Mouse (Mus musculus) testis, adult 2 months (tissue): ENCODE measurements around the gene Foxs1. TPM values are rescaled to one million over a fixed set of nuclear protein-coding genes. Genes with fewer than 3 reads are reported as not detected.

Experiments used
- H3K27ac ChIP-seq: fragments of 200-500 bp; 2 replicates; pipeline ENCODE4 v1.5.1; 2012; ENCODE audit warnings: low read depth, low read length; ENCODE audit not compliant: control insufficient read depth, insufficient read depth
- H3K27me3 ChIP-seq: fragments of 200-500 bp; 2 replicates; pipeline ENCODE4 v1.6.1; 2012; ENCODE audit warnings: mild to moderate bottlenecking, low read length, moderate library complexity; ENCODE audit not compliant: control insufficient read depth, insufficient read depth
- H3K36me3 ChIP-seq: fragments of 200-500 bp; 2 replicates; pipeline ENCODE4 v1.6.1; 2012; ENCODE audit warnings: mild to moderate bottlenecking, low read length; ENCODE audit not compliant: control insufficient read depth, insufficient read depth
- H3K4me1 ChIP-seq: fragments of 200-500 bp; 2 replicates; pipeline ENCODE4 v1.6.1; 2012; ENCODE audit warnings: low read length; ENCODE audit not compliant: control insufficient read depth, insufficient read depth
- H3K4me3 ChIP-seq: fragments of 200-500 bp; 2 replicates; pipeline ENCODE4 v1.5.1; 2012; ENCODE audit warnings: low read depth, mild to moderate bottlenecking, low read length, moderate library complexity, mixed read lengths; ENCODE audit not compliant: control insufficient read depth
- CTCF ChIP-seq: fragments of 200-500 bp; IDR thresholded peaks from 2 replicates; pipeline ENCODE4 v1.5.1; 2012; ENCODE audit warnings: low read depth, mild to moderate bottlenecking, inconsistent platforms, low read length, moderate library complexity; ENCODE audit not compliant: control insufficient read depth, insufficient read depth, insufficient replicate concordance
- POLR2A ChIP-seq: fragments of 200-500 bp; IDR thresholded peaks from 2 replicates; pipeline ENCODE4 v1.6.1; 2012; ENCODE audit warnings: low read depth, mild to moderate bottlenecking, inconsistent platforms, low read length, moderate library complexity; ENCODE audit not compliant: control insufficient read depth
- polyA plus RNA-seq: library from polyadenylated mRNA; depleted of rRNA; stranded (reverse); fragments of >200 nt; gene quantifications from 2 replicates; pipeline ENCODE4 v1.2.3, GENCODE M21; 2012

Gene Foxs1
- polyA plus RNA-seq, 1 experiment = 4.3 TPM

DNA sequence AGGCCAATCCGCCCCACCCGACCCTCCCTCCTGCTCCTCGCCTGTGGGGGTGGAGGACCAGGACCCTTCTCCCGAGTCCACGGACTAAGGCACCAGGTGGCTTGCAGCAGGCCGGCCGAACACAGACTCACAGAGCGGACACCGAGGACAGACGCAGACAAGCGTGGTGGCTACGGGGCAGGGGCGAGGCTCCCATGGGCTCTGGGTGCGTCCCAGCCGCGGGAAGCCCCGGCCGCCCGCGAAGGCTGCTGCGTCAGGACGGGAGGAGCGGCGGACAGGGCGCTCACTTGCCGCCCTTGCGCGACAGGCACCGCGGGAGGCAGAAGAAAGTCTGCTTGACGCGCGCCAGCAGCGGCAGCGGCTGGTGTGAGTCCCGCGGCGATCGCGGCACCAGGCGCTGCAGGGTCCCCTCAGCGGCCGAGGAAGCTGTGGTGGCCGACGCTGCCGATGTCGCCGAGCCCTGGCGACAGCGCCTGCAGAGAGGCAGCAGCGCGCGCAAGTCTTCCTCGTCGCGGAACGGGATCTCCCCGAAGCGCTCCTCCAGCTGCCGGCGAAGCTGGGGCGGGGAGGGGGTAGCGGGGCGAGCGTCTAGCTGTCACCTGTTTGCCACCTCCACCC, 10.0 kb upstream of the Foxs1 start:
- no peaks in the 10 kb centered on the region for H3K36me3 ChIP-seq
- peaks cover 13% of the 10 kb centered on the region for H3K4me1 ChIP-seq
- TF ChIP-seq CTCF (no peak), POLR2A (no peak)
- no peaks in the 10 kb centered on the region for H3K27me3 ChIP-seq
- peak overlapping the region; percentile 46 for H3K4me3 ChIP-seq
- no peak overlapping the region for H3K27ac ChIP-seq

DNA sequence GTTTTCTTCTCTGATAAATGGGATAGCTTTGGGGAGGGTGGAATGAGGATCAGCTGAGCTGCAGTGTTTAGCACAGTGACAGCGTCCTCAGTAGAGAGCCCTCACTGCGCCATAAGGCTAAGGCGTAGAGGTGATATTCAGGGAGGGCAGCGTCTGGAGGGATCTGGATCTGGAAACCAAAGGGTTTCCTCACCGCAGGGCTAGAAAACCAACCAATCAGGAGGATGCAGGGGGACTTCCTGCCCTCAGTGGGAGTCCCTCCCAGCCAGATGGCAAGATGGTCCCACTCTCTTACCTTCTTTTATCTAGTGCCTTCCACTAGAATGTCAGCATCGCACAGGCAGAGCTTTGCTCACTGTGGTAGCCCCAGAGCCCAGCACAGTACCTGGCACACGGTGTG, 8.8 kb upstream of the Foxs1 start:
- Histone ChIP-seq H3K4me3 (no peak overlapping the region), H3K27me3 (no peaks in the 10 kb centered on the region), H3K36me3 (no peaks in the 10 kb centered on the region), H3K4me1 (peaks cover 13% of the 10 kb centered on the region), H3K27ac (no peak overlapping the region)
- TF ChIP-seq POLR2A (no peak), CTCF (no peak)

GRCm38 (mm10) chr2:152941106-152941505, 8.1 kb upstream of the Foxs1 start:
- Histone ChIP-seq H3K27me3 (no peaks in the 10 kb centered on the region), H3K4me1 (peaks cover 13% of the 10 kb centered on the region), H3K27ac (no peak overlapping the region), H3K36me3 (no peaks in the 10 kb centered on the region), H3K4me3 (no peak overlapping the region)
- TF ChIP-seq POLR2A = no peak
- TF ChIP-seq CTCF = no peak

DNA sequence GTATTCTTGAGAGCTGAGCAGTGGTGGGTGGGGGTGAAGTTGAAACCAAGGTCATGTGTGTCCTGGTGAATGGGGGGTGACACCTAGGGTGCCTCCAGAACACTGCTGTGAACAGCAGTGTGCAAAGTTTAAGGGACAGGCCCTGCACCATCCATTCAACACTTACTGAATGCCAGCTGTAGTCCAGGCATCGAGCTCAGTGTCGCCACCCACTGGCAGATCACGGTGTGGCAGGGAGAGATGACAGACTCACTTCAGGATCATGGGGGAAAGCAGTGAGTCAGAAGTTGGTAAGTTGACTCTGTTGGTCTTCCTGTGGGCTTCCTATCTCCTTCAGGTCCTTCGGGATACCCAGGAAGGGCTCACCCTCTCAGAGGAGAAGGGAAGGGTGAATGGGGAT, 6.8 kb upstream of the Foxs1 start:
- Histone ChIP-seq H3K27ac (no peak overlapping the region), H3K27me3 (no peaks in the 10 kb centered on the region), H3K36me3 (no peaks in the 10 kb centered on the region), H3K4me1 (peaks cover 13% of the 10 kb centered on the region), H3K4me3 (no peak overlapping the region)
- TF ChIP-seq CTCF (peak; percentile 98), POLR2A (no peak)

DNA sequence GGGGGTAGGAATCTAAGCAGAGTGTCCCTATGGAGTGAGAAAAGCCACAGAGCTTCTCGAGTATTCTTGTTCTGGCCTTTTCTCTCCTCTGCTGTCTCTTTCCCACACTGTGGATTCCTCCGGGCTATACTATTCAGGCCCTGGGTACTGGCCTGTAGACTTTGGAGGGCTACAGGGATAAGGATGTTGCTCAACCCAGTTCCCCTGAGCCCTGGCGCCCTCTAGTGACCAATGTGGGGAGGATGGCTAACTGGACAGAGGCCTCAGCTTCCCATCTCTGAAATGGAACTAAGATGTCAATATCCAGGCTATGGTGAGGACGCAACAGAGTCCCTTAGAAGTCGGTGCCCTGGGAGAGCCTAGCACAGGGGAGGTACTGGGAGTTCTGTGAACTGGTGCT, 606 bp upstream of the Foxs1 start:
- Histone ChIP-seq H3K36me3 (no peaks in the 10 kb centered on the region), H3K27ac (no peak overlapping the region), H3K27me3 (no peaks in the 10 kb centered on the region), H3K4me1 (peaks cover 17% of the 10 kb centered on the region), H3K4me3 (no peak overlapping the region)
- TF ChIP-seq CTCF = peak; percentile 76; the same call in 1 of the 2 replicates
- TF ChIP-seq POLR2A = no peak

DNA sequence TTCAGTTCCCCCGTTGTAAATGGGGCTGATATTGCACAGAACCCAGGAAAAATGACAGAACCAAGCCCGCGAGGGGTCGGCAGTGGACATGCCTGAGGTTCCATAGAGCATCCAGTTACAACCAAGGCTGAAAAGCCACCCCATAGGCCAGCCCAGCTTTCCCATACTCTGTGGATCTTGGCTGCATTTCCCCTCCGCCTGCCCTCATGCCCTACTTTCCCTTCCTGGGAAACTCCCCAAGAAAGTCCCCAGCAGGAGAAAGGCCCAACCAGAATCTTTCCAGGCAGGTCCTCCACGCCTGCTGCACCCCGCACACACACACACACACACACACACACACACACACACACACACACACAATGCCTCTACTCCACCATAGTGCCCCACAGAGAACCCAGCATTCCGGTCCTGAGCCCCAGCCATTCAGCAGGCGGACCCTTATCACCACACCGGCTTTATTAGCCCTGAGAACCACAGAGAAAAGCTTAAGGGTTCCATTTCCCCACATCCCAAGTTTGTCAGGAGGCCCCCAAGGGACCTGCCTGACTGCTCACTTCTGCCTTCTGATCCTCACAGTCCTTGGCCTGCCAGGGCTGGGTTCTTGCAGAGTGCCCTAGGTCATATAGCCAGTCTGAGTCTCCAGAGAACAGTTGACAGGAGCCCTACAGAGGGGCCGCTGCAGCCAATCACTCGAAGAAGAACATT, 1.4 kb downstream of the Foxs1 start:
- Histone ChIP-seq H3K4me3 (peak overlapping the region; percentile 72), H3K36me3 (no peaks in the 10 kb centered on the region), H3K27me3 (no peaks in the 10 kb centered on the region), H3K4me1 (peaks cover 20% of the 10 kb centered on the region), H3K27ac (peak overlapping the region; percentile 51)
- no peak for TF ChIP-seq POLR2A
- TF ChIP-seq CTCF = no peak

DNA sequence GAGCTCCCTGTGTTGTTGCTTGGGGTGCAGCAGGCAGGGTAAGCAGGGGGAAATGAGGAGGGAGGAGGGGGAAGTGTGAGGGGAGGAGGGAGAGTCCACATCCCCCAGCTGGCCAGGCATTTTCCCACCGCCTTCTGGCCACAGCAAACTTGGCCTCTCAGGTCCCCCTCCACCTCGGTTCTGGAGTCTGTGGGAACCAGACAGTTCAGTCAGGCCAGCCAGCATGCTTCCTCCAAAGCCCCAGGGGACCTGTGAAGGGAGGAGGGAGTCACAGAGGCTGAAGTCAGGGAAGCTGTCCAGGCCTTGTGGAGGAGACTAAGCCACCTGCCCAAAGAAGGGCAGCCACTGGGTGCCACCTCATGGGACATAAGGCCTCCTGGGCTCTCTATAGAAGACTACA, 2.7 kb downstream of the Foxs1 start:
- peaks cover 22% of the 10 kb centered on the region for H3K4me1 ChIP-seq
- TF ChIP-seq CTCF (no peak), POLR2A (no peak)
- no peaks in the 10 kb centered on the region for H3K36me3 ChIP-seq
- H3K27ac ChIP-seq = peak overlapping the region; percentile 51
- H3K27me3 ChIP-seq = no peaks in the 10 kb centered on the region
- H3K4me3 ChIP-seq = peak overlapping the region; percentile 16

DNA sequence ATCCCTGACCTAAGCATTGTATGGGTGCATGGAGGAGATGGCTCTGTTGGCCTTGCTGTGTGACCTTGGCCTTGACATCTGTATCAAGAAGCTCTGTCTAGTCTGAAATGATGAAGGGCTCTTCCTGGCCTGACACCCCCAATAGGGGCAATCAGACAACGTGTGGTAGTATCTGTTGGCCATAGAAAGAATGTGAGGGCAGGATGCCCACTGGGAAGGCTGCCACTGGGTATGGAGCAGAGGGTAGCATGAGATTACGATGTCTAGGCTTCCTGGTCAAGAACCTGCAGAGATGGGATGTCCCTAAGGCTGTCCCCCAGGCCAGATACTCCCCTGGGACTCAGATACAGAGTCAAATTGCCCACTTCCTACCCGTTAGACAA, 4.0 kb downstream of the Foxs1 start:
- TF ChIP-seq POLR2A (no peak), CTCF (no peak)
- Histone ChIP-seq H3K27ac (peak overlapping the region; percentile 74), H3K27me3 (no peaks in the 10 kb centered on the region), H3K4me1 (peaks cover 22% of the 10 kb centered on the region), H3K4me3 (no peak overlapping the region), H3K36me3 (no peaks in the 10 kb centered on the region)
